Mouse (Mus musculus) left cerebral cortex, postnatal 25 days (tissue): Measurements from ENCODE around the gene Mnx1. TPM values are rescaled to one million over a fixed set of nuclear protein-coding genes. Genes with fewer than 3 reads are reported as not detected.

ENCODE experiments used
- total RNA-seq, 2 experiments: library from RNA; stranded (reverse); gene quantifications; 2 replicates each; pipeline ENCODE4 v1.2.3; 2021

Gene Mnx1
- total RNA-seq, 2 experiments from 2014 or later = not detected

Other genes with a start within 250 kb of the Mnx1 start
- gene Lmbr1, start 100.1 kb downstream of the Mnx1 start, total RNA-seq = 10 to 100 TPM; 30.4 to 30.5 TPM
- gene Nom1, start 43.8 kb downstream of the Mnx1 start, total RNA-seq = 10 to 100 TPM; 19.2 to 24.8 TPM
- gene Ube3c, start 90.8 kb upstream of the Mnx1 start, total RNA-seq = 10 to 100 TPM; 72.8 to 76.5 TPM